Comparison of ENCODE assay signal across 16 mouse cellular contexts in genomic region chr19:25669593-25670248, GRCm38 (mm10). TPM values are rescaled to one million over a fixed set of nuclear protein-coding genes. Genes with fewer than 3 reads are reported as not detected.
"Had no signal": no experiment of that assay in that cellular context is flagged by ENCODE, and none has a peak within 500 bp of the region (broad histone marks: within the 10 kb centered on the region; RNA-seq: fewer than 3 reads in every experiment).

No protein-coding gene starts in this region.

- ATAC-seq: liver, embryonic 12.5 days had no signal

- H3K9me3 ChIP-seq: limb, embryonic 15.5 days; liver, embryonic 12.5 days; neural tube, embryonic 13.5 days; stomach, embryonic 15.5 days had no signal

- H3K4me3 ChIP-seq: layer of hippocampus, adult 2 months; limb, embryonic 15.5 days; liver, embryonic 12.5 days; neural tube, embryonic 13.5 days; stomach, embryonic 15.5 days had no signal

- H3K4me2 ChIP-seq: limb, embryonic 15.5 days; liver, embryonic 12.5 days; lung, embryonic 14.5 days; neural tube, embryonic 13.5 days; stomach, embryonic 15.5 days had no signal

- H3K36me3 ChIP-seq: limb, embryonic 15.5 days; liver, embryonic 12.5 days; neural tube, embryonic 13.5 days; stomach, embryonic 15.5 days had no signal

- H3K9ac ChIP-seq: limb, embryonic 15.5 days; liver, embryonic 12.5 days; lung, embryonic 14.5 days; neural tube, embryonic 13.5 days; stomach, embryonic 15.5 days had no signal

- DNase-seq: kidney, adult 18-20 months; kidney, postnatal 10 days; kidney, postnatal 4 days; lung, embryonic 14.5 days; lung, postnatal 14 days; right cerebral cortex, postnatal 14 days; thymus, postnatal 36 days had no signal

- H3K27ac ChIP-seq: layer of hippocampus, adult 2 months; limb, embryonic 15.5 days; liver, embryonic 12.5 days; macrophage; neural tube, embryonic 13.5 days; stomach, embryonic 15.5 days had no signal

RNA-seq across cellular contexts. Expression of gene Dmrt2, which starts 2.5 kb away (rescaled TPM):
- polyA plus RNA-seq: macrophage; midbrain, embryonic 14.5 days had no signal

RNA-seq across cellular contexts. Expression of gene Dmrt3, which starts 59.6 kb away (rescaled TPM):
- polyA plus RNA-seq: kidney, embryonic 14.5 days; liver, embryonic 12.5 days; liver, embryonic 16.5 days; macrophage; midbrain, embryonic 14.5 days had no signal
